Mouse (Mus musculus) cerebellum, postnatal 14 days (tissue): ENCODE measurements at regions not wholly inside any gene's neighbourhood (a gene's known extent, or its start where the extent isn't known, plus 50 kb on each side); places are given as distances from the start of the nearest gene placed in this dataset.

Experiments used
- DNase-seq, 2 experiments: peaks; one replicate each; pipeline ENCODE4 v3.0.0; 2021; ENCODE audit warnings: mixed read lengths in 2 of 2

GRCm38 (mm10) chr6:140934286-140934685 lies 205.2 kb downstream of the Gm11077 start:
- no peak for DNase-seq

GRCm38 (mm10) chr6:140938025-140938424 lies 208.9 kb downstream of the Gm11077 start:
- DNase-seq: no peak

GRCm38 (mm10) chr6:140946720-140947119 lies 217.6 kb downstream of the Gm11077 start:
- no peak for DNase-seq

- DNase-seq: no peak
Observed at GRCm38 (mm10) chr6:140950483-140950882, 221.4 kb downstream of the Gm11077 start.

- no peak for DNase-seq
Observed at GRCm38 (mm10) chr6:140953256-140953655, 224.2 kb downstream of the Gm11077 start.

- DNase-seq: no peak
Observed at GRCm38 (mm10) chr6:140953721-140954120, 224.6 kb downstream of the Gm11077 start.

GRCm38 (mm10) chr6:140955751-140956521 lies 226.9 kb downstream of the Gm11077 start:
- DNase-seq: peak; percentile 6 to 9

- DNase-seq: no peak
Observed at GRCm38 (mm10) chr6:140956522-140956863, 227.4 kb downstream of the Gm11077 start.

- DNase-seq: peak; percentile 50 to 68
Observed at GRCm38 (mm10) chr6:140961987-140962386, 232.9 kb downstream of the Gm11077 start.

- DNase-seq: peak; percentile 58 to 66
Observed at GRCm38 (mm10) chr6:140962563-140962962, 233.5 kb downstream of the Gm11077 start.

- DNase-seq: no peak
Observed at GRCm38 (mm10) chr6:140973732-140974131, 244.6 kb downstream of the Gm11077 start.

GRCm38 (mm10) chr6:140976989-140977388 lies 247.9 kb downstream of the Gm11077 start:
- DNase-seq: no peak

GRCm38 (mm10) chr6:140983610-140984009 lies 254.5 kb downstream of the Gm11077 start:
- DNase-seq: no peak

- DNase-seq: no peak
Observed at GRCm38 (mm10) chr6:140984249-140984648, 255.2 kb downstream of the Gm11077 start.

- DNase-seq: peak; percentile 76 to 78
Observed at GRCm38 (mm10) chr6:140993643-140994580, 255.2 kb upstream of the Pde3a start.

- DNase-seq: peak; percentile 53 to 79
Observed at GRCm38 (mm10) chr6:140995340-140996135, 253.5 kb upstream of the Pde3a start.

- DNase-seq: no peak
Observed at GRCm38 (mm10) chr6:140998069-140998468, 251.0 kb upstream of the Pde3a start.

- DNase-seq: no peak
Observed at GRCm38 (mm10) chr6:141000552-141000951, 248.5 kb upstream of the Pde3a start.

- DNase-seq: no peak
Observed at GRCm38 (mm10) chr6:141001306-141001705, 247.8 kb upstream of the Pde3a start.

GRCm38 (mm10) chr6:141015055-141015681 lies 233.9 kb upstream of the Pde3a start:
- no peak for DNase-seq

GRCm38 (mm10) chr6:141023501-141023900 lies 225.6 kb upstream of the Pde3a start:
- no peak for DNase-seq

GRCm38 (mm10) chr6:141027353-141027752 lies 221.7 kb upstream of the Pde3a start:
- no peak for DNase-seq
